Mouse (Mus musculus): ENCODE results near the gene Hist1h3c. TPM values are rescaled to one million over a fixed set of nuclear protein-coding genes. Genes with fewer than 3 reads are reported as not detected.

Gene Hist1h3c
- polyA plus RNA-seq, 1 experiment, result 43.8 TPM

Other genes with a start within 250 kb of the Hist1h3c start
- 61.1 and 64.4 TPM in 2 replicates for gene Hist1h4h, start 214.6 kb downstream of the Hist1h3c start, polyA plus RNA-seq (2012; rRNA removed)
- 294 and 1,013 TPM in 2 replicates for gene Hist1h2af, start 211.7 kb downstream of the Hist1h3c start, polyA plus RNA-seq (2012; rRNA removed)
- gene Hist1h3g, start 210.2 kb downstream of the Hist1h3c start, polyA plus RNA-seq (2012; rRNA removed), result 48.3 and 64.0 TPM in 2 replicates
- 5.4 and 6.9 TPM in 2 replicates for gene Hist1h2bh, start 202.2 kb downstream of the Hist1h3c start, polyA plus RNA-seq (2012; rRNA removed)
- gene Hist1h3f, start 201.6 kb downstream of the Hist1h3c start, polyA plus RNA-seq (2012; rRNA removed), result 11.5 and 15.6 TPM in 2 replicates
- gene Hist1h4f, start 194.0 kb downstream of the Hist1h3c start, polyA plus RNA-seq (2012; rRNA removed), result 11.2 and 13.2 TPM in 2 replicates
- 0.21 and 0.27 TPM in 2 replicates for gene Hist1h1d, start 192.3 kb downstream of the Hist1h3c start, polyA plus RNA-seq (2012; rRNA removed)
- gene Hist1h3e, start 183.2 kb downstream of the Hist1h3c start, polyA plus RNA-seq (2012; rRNA removed), result 47.5 and 78.7 TPM in 2 replicates
- gene Hist1h2ae, start 174.4 kb downstream of the Hist1h3c start, polyA plus RNA-seq (2012; rRNA removed), result 24.2 and 35.8 TPM in 2 replicates
- gene Hist1h2bg, start 174.2 kb downstream of the Hist1h3c start, polyA plus RNA-seq (2012; rRNA removed), result 52.2 and 87.2 TPM in 2 replicates
- gene Hist1h2bf, start 171.4 kb downstream of the Hist1h3c start, polyA plus RNA-seq (2012; rRNA removed), result 15.9 and 25.7 TPM in 2 replicates
- gene Hist1h2ad, start 171.2 kb downstream of the Hist1h3c start, polyA plus RNA-seq (2012; rRNA removed), result 17.3 and 24.2 TPM in 2 replicates
- gene Hist1h3d, start 169.8 kb downstream of the Hist1h3c start, polyA plus RNA-seq (2012; rRNA removed), result 18.4 and 28.3 TPM in 2 replicates
- gene Hist1h4d, start 164.0 kb downstream of the Hist1h3c start, polyA plus RNA-seq (2012; rRNA removed), result 10.1 and 14.2 TPM in 2 replicates
- gene Hist1h2be, start 124.5 kb downstream of the Hist1h3c start, polyA plus RNA-seq (2012; rRNA removed), result 2.6 and 3.4 TPM in 2 replicates
- 2.3 and 2.7 TPM in 2 replicates for gene Hist1h1e, start 123.0 kb downstream of the Hist1h3c start, polyA plus RNA-seq (2012; rRNA removed)
- 2.6 and 3.1 TPM in 2 replicates for gene Hist1h2ac, start 61.7 kb downstream of the Hist1h3c start, polyA plus RNA-seq (2012; rRNA removed)
- 251 and 289 TPM in 2 replicates for gene Hist1h2bc, start 61.4 kb downstream of the Hist1h3c start, polyA plus RNA-seq (2012; rRNA removed)
- not detected in 2 replicates for gene Hist1h1t, start 49.8 kb downstream of the Hist1h3c start, polyA plus RNA-seq (2012; rRNA removed)
- 9.0 and 13.0 TPM in 2 replicates for gene Hist1h4c, start 47.1 kb downstream of the Hist1h3c start, polyA plus RNA-seq (2012; rRNA removed)
- gene Hfe, start 34.7 kb downstream of the Hist1h3c start, polyA plus RNA-seq (2012; rRNA removed), result 11.5 and 18.9 TPM in 2 replicates
- gene Hist1h1c, start 6.8 kb downstream of the Hist1h3c start, polyA plus RNA-seq (2012; rRNA removed), result 35.1 and 42.3 TPM in 2 replicates
- 18.2 and 27.3 TPM in 2 replicates for gene Hist1h2bb, start 1.1 kb upstream of the Hist1h3c start, polyA plus RNA-seq (2012; rRNA removed)
- 36.8 and 63.0 TPM in 2 replicates for gene Hist1h2ab, start 5.5 kb upstream of the Hist1h3c start, polyA plus RNA-seq (2012; rRNA removed)
- 36.8 and 58.4 TPM in 2 replicates for gene Hist1h3b, start 6.7 kb upstream of the Hist1h3c start, polyA plus RNA-seq (2012; rRNA removed)
- 6.5 and 10.1 TPM in 2 replicates for gene Hist1h4b, start 11.4 kb upstream of the Hist1h3c start, polyA plus RNA-seq (2012; rRNA removed)
- 17.5 and 20.9 TPM in 2 replicates for gene Hist1h4a, start 15.6 kb upstream of the Hist1h3c start, polyA plus RNA-seq (2012; rRNA removed)
- 37.1 and 48.7 TPM in 2 replicates for gene Hist1h3a, start 16.8 kb upstream of the Hist1h3c start, polyA plus RNA-seq (2012; rRNA removed)
- 0.79 and 1.0 TPM in 2 replicates for gene Hist1h1a, start 18.1 kb upstream of the Hist1h3c start, polyA plus RNA-seq (2012; rRNA removed)
- 0.09 TPM in 1 of 2 replicates, not detected in the other for gene Trim38, start 24.3 kb upstream of the Hist1h3c start, polyA plus RNA-seq (2012; rRNA removed)
- 0.09 TPM in 1 of 2 replicates, not detected in the other for gene Slc17a2, start 61.4 kb upstream of the Hist1h3c start, polyA plus RNA-seq (2012; rRNA removed)
- not detected in 2 replicates for gene Slc17a3, start 93.8 kb upstream of the Hist1h3c start, polyA plus RNA-seq (2012; rRNA removed)
- not detected in 2 replicates for gene Slc17a1, start 122.1 kb upstream of the Hist1h3c start, polyA plus RNA-seq (2012; rRNA removed)
- 0.09 TPM in 1 of 2 replicates, not detected in the other for gene Slc17a4, start 169.4 kb upstream of the Hist1h3c start, polyA plus RNA-seq (2012; rRNA removed)
- gene Hist1h2ba, start 188.6 kb upstream of the Hist1h3c start, polyA plus RNA-seq (2012; rRNA removed), result not detected in 2 replicates
- gene Hist1h2aa, start 188.9 kb upstream of the Hist1h3c start, polyA plus RNA-seq (2012; rRNA removed), result 2.5 and 4.9 TPM in 2 replicates
- not detected in 2 replicates for gene Scgn, start 245.6 kb upstream of the Hist1h3c start, polyA plus RNA-seq (2012; rRNA removed)